Mouse (Mus musculus) adrenal gland, postnatal 14 days (tissue): ENCODE measurements around the gene Tns1. TPM values are rescaled to one million over a fixed set of nuclear protein-coding genes. Genes with fewer than 3 reads are reported as not detected.
A peak's percentile ranks its signal among the peaks of the same experiment; 100 is the strongest.
"Not testable (repeated sequence)": the region's sequence is repeated elsewhere in the genome, so short reads cannot be mapped to it uniquely, and the experiment has no call there.

Experiments used
- DNase-seq: peaks from one replicate; pipeline ENCODE4 v3.0.0; 2021; ENCODE audit warnings: mixed read lengths
- long read RNA-seq, 2 experiments: library from polyadenylated mRNA; stranded (forward); transcript quantifications; one replicate each; pipeline ENCODE4 v2.0.0; 2021
- total RNA-seq: library from RNA; stranded (reverse); gene quantifications from 2 replicates; pipeline ENCODE4 v1.2.3, GENCODE M21; 2021

Tns1 gene
- 325 and 411 TPM in 2 replicates for total RNA-seq
- long read RNA-seq, experiment 1, partial matches to known transcripts: 1 of 58 reads
- long read RNA-seq, experiment 1, other reads (novel, unspliced or antisense): 57 of 58 reads
- long read RNA-seq, experiment 2, partial matches to known transcripts: 0 of 59 reads
- long read RNA-seq, experiment 2, other reads (novel, unspliced or antisense): 59 of 59 reads

GRCm38 (mm10) chr1:74124021-74124981 lies at the start of gene Tns1:
Gene Tns1, minus strand, starts transcription at chr1:74124449.
- DNase-seq: peak; percentile 81

DNA sequence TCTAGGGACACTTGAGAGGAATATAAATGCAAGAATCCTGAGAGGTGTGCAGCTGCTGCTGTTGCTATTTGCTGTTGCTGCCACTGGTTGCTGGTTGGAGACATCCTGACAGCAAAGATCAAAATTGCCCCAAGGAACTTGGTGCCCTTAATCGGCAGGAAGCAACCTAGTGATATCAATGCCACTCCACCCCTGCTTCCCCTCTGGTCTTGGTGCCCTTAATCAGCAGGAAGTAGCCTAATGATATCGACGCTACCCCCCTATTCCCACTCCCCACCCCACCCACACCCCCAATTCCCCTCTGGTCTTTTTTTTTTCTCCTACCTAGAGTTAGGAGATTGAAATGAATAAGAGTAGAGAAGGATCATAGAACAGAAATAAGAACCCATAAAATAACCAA lies 48.5 kb upstream of the Tns1 start:
- DNase-seq: no peak

DNA sequence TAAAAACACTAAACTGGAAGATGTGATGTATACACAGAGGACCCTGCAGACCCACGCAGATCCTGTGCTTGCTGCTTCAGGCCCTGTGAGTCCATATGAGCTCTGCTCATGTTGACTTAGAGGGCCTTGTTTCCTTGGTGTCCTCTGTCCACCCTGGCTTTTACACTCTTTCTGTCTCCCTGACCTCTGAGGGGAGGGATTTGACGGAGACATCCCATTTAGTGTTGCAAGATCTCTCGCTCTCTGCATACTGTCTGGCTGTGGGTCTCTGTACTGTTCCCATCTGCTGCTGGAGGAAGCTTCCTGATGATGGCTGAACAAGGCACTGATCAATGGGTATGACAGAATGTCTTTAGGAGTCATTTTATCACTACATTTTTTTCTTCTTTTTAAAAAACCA lies 45.5 kb upstream of the Tns1 start:
- no peak for DNase-seq

- peak; percentile 12 for DNase-seq
These were observed 42.9 kb upstream of the Tns1 start for GRCm38 (mm10) chr1:74167136-74167535.

DNA sequence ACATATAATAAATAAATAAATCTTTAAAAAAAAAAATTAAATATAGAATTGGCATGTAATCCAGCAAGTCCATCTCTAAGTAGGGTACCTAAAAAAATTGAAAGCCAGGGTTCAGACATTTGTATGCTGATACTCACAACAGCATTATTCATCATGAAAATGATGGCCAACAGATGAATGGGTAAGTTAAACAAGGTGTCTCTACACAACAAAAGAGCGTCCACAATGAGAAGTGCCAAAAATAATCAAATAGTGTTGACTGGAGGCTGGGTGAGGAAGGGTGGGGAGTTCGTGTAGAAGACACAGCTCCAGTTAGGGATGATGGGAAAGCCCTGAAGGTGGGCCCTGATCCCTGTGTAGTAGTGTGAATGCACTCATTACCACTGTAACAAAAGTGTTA lies 35.8 kb upstream of the Tns1 start:
- DNase-seq: no peak

- not testable (repeated sequence) for DNase-seq
These were observed 35.4 kb upstream of the Tns1 start for GRCm38 (mm10) chr1:74159613-74160012.

DNA sequence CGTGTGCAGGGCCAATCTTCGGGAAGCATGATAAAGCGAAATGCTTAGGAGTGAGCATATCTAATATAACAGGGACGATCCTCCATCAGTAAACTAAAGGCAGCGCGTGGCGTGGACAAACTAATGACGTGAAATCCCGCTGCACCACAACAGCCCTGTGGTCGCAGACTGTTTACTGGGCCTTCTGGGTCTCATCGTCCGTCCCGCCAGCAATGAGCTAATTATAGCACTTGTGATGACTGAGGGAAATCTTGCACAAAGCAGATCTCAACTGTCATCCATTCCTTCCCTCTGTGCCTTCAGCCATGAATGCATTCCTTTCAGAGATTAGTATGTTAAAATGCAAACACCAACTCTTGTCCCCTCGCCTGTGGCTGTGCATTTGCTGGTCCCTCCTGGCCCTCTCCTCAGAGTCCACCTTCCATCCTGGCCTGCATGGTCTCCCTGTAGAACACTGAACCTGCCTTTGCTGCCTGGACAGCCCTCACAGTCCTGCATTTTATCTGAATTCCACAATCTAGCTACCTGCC lies 32.2 kb upstream of the Tns1 start:
- no peak for DNase-seq

DNA sequence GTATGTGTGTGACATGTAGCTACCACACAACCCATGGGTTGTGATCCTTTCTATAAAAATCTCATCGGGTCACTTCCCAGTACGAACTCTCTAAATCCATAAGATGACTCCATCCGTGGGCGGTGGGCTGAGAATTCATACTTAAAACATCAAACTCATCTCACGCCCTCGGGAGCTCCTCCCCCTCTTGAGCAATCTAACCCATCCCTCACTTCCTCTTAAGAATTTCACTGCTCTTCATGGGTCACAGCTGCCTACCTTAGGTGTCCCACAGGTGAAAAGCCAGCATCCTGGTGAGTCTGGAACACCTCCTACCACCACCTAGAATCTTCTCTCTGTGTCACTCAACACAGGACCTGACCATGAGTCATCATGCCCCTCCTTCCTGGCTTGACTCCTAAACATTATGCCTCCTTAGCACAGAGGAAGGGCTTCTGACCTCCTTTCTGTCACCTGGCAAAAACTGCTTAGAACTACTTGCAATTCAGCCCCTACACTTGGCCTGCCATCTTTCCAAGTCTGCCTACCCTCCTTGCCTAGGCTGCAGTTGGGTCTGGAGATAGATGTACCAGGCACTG lies 31.3 kb upstream of the Tns1 start:
- DNase-seq: no peak

- no peak for DNase-seq
These were observed 29.4 kb upstream of the Tns1 start, which contains the start of gene Cxcr2 for GRCm38 (mm10) chr1:74153461-74154184. Gene Cxcr2, plus strand, starts transcription at chr1:74153989.

GRCm38 (mm10) chr1:74151091-74151490 lies 26.8 kb upstream of the Tns1 start:
- DNase-seq: no peak

DNA sequence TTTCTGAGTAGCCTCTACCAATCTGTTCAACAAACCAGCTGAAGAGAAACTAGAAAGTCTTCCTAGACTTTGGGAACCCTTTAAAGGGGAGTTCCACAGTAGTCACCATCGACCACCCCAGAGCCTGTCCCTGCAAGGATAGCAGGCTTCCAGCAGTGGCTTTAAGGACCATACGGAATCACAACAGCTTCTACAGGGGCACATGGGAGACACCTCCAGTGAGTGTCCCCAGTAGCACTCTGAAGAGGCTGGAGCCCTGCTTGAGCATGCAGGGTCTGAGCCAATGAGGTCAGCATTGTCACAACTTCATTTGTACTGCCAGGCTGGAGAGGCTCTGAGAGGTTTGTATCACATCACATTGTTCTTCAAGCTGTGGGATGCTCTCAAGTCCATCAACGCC lies 25.9 kb upstream of the Tns1 start:
- DNase-seq: no peak

GRCm38 (mm10) chr1:74149106-74149885 lies 25.0 kb upstream of the Tns1 start:
- no peak for DNase-seq

GRCm38 (mm10) chr1:74141781-74142180 lies 17.5 kb upstream of the Tns1 start:
- DNase-seq: no peak

DNA sequence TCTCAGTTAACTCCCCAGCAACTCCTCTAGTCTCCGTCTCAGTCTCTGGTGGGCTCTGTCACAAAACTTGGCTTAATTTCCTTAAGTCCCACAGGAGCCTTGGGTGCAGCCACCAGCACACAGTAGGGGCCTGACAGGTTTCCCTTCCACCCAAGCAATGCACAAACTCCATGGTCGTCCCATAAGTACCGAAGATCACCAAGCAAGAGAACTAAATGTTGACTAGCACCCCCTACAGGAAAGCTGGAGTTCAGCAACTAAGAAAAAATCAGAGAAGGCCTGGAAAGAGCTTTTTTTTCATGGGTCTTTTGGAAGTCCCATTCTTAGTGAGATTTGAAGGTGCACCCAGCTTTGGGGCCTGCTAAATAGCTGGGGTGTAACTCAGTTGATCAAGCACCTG lies 15.2 kb upstream of the Tns1 start:
- DNase-seq: no peak

DNA sequence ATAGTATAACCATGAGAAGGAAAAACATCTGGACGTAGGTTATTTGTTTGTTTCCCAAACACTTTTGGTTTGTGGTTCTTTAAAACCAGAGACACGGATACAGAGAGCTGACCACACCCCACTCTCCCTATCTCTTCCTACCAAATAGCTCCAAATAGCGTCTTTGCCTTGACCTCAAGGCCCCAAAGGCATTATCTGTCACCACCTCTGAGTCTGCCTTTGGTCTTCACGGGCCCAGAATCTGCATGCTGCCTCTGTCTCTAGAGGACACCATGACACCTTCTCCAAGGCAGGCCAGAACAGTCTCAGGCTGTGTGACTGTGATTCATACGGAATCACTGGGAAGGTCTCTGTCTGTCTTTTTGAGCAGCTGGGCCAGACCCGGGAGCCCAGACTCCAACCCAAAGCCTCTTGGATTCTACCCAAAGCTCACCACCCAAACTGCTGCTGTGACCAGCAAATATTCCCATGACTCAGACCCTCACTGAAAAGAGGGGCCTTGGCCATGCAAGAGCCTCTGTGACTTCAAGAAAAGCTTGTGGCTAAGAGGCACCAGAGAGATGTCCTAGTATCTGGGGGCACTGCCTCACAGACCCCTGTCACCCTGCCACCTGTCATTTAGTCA lies 11.2 kb upstream of the Tns1 start:
- DNase-seq: no peak

- DNase-seq: no peak
These were observed 9.7 kb upstream of the Tns1 start for GRCm38 (mm10) chr1:74133954-74134353.

DNA sequence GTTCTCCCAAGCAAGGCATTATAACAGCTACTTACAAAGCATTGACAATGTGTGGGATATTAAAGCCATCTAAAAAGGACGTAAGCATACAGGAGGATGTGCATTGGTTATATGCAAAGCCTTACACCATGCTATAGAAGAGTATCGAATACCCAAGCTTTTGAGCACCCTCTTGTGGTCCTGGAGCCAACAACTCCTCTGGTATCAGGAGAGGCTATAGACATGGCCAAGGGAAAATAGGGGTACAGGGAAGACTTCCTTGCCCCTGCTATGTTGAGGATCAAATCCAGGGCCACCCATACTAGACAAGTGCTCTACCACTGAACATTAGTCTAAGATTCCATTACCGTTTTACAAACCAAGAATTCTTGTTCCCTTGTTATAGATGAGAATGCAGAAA lies 7.8 kb upstream of the Tns1 start:
- no peak for DNase-seq

GRCm38 (mm10) chr1:74130883-74131659 lies 6.8 kb upstream of the Tns1 start:
- no peak for DNase-seq

DNA sequence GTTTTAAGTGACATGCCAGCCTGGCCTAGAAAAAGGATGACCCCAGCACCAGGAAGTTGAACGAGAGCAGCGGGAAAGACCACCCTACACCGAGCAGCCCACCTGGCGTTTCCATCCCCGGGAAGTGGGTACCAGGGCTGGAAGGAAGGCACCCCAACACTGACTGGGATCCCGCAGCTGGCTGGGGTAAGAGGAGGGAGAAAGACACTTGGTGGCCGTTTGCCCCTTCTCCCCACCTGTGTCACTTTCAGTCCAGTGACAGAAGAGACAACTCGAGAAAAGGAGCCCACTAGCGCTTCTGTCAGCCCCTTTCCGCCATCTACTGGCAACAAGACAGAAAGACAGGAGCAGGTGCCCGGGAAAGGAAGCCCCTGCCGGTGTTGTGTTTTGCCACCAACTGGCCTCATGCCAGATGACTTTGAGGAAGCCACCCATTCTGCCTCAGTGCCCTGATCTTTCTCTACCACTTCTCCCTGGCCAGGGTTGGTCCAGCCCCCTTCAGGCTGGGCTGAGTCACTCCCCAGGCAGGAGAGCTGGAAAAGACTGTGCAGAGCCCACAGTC lies 823 bp upstream of the Tns1 start, which contains the start of gene Rufy4:
Gene Rufy4 (plus strand): TSS at position 551 of the 562 bp plus-strand sequence.
- DNase-seq: peak; percentile 86

DNA sequence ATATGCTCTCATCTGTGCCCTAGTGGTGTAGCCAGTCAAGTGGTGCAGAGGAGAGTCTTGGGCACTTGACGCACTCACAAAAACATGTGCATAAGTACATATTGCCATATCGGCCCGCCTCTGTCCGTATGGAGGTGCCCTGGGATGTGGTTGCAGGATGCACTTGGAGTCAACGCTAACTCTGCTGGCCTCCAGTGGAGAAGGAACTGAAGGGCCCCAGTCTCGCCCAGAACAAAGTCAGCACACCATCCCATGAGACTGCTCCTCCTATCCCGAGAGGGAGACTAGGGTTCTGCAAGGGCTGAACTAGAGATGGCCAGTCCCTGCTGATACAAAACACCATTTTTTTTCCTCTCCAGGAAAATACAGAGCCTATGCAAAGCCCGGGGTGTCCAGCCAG lies 1.0 kb downstream of the Tns1 start:
- no peak for DNase-seq
